Mouse (Mus musculus) thymus, postnatal 25 days (tissue): ENCODE measurements around the gene Fcrl5.

Experiments used
- DNase-seq: peaks from one replicate; pipeline ENCODE4 v3.0.0; 2022

Fcrl5 gene

DNA sequence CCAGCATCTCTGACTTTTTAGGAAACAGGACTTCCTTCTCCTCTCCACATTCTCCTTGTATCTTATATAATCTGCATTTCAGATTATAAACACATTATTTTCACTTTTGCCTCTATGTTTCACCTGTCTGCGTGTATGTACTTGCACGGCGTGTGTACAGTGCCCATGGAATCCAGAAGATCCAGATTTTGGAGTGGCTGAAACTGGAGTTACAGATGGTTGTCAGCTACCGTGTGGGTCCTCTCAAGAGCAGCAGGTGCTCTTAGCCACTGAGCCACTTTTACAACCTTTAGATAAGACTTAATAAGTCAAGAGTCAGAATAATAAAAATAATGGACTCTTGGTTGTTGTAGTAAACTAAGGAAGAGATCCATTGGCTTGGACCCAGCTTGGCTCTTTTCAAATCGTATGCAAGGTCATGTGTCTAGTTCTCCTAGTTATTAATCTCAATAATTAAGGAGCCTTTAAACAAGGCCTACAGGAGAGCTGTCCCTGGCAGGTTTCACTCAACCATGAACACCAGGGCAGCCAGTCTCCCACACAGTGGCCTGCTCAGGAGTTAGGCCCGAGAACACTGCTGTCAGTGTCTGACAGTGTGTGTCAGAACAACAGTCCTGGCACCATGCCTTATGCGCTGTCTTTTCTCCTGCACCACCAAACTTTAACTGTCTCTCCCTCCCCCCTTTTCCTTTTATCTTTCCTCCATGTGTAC is 98.2 kb downstream of the Fcrl5 start:
- DNase-seq = no peak

DNA sequence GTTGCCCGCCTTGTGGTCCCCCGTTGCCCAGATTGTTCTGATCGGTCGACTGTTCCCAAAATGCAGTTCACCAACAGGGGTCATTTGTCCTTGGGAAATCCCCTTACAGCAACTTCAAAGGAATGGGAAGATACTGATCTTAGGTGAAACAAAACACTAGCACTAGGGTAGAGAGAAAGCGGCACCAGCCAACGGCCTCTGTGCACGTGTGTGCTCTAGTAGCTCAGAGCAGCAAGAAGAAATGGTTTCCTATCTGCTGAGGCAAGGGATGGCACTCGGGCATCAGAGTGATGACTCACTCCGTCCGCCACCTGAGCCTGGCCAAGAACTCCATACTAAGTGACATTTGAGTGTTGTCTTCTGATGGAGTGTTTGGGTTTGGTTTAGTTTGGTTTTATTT is 102.5 kb downstream of the Fcrl5 start:
- peak; percentile 23 for DNase-seq

DNA sequence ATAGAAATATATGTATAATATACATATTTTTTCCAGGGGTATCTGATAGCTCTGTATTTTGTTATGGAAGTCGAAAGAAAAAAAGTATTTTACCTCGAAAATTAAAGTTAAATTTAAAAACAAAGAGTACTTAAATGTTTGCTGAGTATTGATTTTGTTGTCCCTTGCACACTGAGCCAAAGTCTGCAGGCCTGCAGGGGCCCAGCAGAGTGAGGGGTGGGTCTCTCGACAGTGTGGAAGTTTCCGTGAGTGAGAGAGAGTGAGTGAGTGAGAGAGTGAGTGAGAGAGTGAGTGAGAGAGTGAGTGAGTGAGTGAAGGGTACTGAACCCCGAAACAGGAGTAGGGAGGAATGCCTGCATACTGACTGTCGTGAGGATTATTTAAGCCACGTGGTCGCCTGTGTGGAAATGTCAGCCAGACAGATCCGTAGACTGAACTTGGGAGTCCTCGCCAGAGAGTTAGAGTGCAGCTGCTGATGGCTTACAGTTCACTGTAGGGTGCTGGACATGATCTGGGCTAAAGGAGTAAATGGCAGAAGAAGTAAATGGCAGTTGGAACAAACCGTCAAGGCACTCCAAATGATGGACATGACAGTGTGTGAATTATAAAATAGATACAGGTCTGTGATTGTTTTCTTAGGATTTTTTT is 104.6 kb downstream of the Fcrl5 start:
- no peak for DNase-seq

DNA sequence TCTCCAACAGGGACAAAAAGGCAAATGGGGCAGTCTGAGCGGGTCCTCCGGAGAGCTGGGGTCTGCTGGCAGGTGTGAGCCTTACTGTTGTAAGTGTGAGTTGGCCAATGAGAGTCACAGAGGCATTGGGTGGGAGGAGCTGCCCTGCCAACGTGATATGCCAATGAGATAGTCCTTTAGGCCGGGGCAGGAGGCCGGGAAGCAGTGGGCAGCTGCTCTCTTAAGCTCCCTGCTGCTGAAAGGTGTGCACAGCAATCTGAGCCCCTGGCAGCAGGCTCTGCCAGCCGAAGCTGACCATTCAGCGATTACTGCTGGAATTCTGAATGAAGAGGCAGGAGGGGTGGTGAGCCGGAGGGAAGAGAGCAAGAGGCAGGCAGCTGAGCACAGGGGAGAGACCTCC is 105.1 kb downstream of the Fcrl5 start:
- DNase-seq = no peak

DNA sequence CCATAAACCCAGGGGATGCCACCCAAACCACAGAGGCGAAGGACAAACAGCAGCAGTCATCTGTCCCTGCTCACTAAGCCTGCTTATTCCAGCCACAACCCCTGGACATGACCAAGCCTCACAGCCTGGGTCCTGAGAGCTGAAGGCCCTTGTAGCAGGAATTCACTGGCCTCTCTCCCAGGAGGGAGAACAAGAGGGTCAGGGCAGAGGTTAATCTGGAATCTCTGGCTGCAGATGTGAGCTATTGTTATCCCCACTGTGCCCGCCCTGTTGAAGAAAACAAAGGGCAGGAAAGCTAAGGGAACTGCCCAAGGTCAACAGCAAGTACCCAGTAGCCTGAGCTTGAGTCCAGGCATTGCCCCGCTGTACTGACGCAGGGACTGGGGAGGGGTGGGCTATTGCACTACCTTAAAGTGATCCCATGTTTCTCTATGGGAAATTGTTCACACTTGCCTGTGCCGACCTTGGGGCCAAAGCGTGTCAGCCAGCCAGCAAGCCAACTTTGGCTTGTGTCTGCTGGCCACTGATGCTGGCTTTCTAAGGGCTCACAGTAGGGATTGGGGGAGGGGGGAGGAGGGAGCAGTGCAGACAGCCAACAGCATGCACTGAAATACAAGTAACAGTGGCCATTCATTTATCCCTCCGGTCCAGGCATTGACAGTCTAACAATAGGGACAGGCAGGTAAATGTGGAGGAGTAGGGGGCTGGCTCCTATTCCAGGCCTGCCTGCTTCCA is 107.1 kb downstream of the Fcrl5 start:
- no peak for DNase-seq

DNA sequence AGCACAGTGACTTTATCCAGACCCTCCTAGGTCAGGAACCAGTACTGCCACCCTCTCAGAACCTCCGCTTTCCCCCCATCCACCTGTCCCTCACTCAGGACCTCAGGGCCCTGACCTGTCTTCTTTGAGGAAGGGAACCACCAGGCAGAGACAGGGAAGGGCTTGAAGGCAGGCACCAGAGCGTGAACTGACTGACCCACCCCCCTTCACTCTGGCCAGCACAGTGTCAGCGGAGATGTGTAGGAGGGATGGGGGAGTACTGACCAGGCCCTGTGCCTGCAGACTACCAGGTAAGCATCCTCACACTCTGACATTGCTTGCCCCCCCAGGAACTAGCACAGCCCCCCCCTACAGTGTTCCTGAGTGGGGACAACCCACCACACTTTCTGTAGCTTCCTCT is 110.0 kb downstream of the Fcrl5 start:
- DNase-seq = no peak

DNA sequence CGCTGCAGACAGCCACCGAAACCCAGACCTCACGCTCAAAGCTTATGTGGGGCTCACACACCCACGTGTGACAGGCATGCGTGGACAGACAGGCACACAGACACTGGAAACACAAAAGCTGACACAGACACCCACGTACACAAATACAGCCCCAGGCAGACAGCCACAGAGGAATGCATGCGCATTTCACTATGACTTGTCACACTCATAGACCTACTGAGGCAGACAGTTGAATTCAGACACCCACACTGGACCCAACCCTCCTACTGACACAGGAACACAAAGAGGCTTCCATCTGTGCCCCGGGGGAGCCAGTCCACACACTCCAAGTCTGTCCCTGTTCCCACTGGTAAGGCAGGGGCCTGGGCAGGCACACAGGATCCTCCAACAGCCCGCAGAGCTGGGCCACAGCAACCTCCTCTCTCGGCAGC is 110.7 kb downstream of the Fcrl5 start:
- DNase-seq = no peak

DNA sequence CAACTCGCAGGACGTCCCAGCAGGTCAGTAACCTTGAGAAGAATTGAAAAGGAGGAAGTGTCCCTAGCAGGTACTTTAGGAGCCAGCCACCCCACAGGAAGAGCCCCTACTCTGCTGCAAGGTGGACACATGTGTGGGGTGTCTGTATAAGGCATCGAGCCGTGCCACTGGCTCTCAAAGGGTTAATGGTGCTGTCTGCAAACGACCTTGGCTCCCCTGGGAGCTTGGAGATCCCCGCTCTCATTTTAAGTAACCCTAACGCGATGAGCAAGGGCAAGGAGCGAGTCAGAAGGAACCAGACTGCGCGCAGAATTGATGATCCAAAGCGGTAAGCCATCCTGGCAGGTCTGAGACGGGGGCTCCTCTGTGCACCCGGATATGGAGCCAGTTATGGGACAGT is 114.3 kb downstream of the Fcrl5 start:
- no peak for DNase-seq
